Mouse (Mus musculus) neutrophil, adult 5-6 weeks (primary cell): Measurements from ENCODE around the gene Gdpd5. TPM values are rescaled to one million over a fixed set of nuclear protein-coding genes. Genes with fewer than 3 reads are reported as not detected.
A peak's percentile ranks its signal among the peaks of the same experiment; 100 is the strongest.
"Not testable (repeated sequence)": the region's sequence is repeated elsewhere in the genome, so short reads cannot be mapped to it uniquely, and the experiment has no call there.

Experiments
- ATAC-seq: fragments of 151-379, 151-347 bp; 2 replicates; pipeline ENCODE4 v1.8.0; 2017; ENCODE audit warnings: mild to moderate bottlenecking, moderate TSS enrichment; ENCODE audit not compliant: insufficient number of reproducible peaks, poor library complexity, low FRiP score, severe bottlenecking; ENCODE audit errors: extremely low read depth
- total RNA-seq: library from RNA; stranded (forward); fragments of 200-1000 nt; gene quantifications from 2 replicates; pipeline ENCODE4 v1.2.3, GENCODE M21; 2017

Gdpd5 gene
- total RNA-seq, 1 experiment from 2014 or later: 0.35 TPM

DNA sequence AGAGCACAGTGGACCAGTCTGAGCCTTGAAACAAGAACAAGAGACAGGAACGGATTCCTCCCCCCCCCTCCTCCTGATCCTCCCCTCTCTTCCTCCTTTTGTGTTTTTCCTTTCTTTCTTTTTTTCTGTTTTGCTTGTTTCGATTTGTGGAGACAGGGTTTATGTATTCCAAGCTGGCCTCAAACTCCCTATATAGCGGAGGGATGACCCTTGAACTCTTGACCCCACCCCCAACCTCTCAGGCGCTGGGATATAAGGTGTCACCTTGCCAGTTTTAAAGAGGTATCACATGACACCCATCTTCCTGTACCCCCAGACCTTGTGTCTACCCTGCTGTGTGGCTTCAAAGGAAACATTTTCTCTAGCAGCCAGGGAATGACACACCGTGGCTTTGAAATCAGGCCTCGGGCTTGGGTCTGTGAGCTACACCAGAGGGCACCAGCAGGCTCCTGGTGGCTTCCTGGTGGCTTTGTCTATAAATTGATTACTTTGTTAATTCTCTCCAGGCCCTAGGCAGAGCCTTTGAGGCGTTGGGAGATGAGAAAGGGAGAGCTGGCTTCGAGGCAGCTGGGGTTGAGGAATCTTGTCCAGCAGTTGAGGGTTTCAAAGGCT is 20.3 kb upstream of the Gdpd5 start:
- no peak for ATAC-seq

DNA sequence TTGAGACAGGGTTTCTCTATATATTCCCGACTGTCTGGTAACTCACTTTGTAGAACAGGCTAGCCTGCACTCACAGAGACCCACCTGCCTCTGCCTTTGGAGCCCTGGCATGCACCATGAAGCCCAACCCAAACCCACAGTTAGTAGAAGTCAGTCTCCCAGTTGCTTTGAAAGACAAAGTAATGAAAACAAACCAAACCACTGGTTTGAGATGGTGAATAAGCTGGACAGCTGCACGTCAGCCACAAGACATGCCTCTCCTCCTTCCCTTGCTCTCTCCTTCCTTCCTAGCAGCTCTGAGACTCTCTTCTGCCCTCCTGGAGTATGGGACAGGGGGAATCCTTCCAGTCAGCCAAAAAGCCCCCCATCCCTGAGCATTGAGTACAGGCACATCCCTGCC is 19.1 kb upstream of the Gdpd5 start:
- no peak for ATAC-seq

DNA sequence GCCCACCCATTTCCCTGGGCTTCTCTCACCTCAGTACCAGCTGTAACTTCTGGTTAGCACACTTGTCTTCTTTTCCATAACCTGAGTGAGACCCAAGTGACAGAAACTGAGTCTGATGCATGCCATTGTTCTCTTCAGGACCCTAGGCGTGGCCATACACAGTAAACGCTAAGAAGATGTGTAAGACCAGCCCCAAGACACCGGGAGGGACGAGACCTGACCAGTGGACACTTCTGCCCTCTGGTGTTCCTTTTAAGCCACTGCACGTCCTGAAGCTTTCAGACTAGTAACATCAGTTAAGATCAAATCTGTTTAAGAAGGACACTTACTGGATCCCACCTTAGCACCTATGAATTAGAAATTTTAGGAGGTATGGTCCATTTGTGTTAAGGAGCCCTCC is 16.1 kb upstream of the Gdpd5 start:
- ATAC-seq: 0 out of 2 replicates have a peak, but pooled peaks have one; percentile 23

DNA sequence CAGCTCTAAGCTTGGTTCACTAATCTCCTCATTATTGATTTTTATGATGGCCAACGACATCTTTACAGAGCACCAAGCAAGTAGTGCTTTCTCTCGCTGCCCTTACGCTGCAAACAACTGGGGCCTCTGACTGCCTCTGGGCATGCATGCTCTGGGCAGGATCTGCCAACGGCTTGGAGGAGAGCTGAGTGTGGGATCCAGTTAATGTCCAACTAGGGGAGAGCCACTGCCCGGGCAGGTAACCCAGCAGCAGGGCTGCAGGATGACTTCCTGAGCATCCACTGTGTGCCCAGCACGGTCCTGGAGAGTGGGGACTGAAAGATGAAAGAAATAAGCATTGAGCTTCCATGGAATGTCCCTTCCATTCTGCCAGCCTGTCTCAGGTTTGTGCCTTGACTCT is 14.5 kb upstream of the Gdpd5 start:
- no peak for ATAC-seq

DNA sequence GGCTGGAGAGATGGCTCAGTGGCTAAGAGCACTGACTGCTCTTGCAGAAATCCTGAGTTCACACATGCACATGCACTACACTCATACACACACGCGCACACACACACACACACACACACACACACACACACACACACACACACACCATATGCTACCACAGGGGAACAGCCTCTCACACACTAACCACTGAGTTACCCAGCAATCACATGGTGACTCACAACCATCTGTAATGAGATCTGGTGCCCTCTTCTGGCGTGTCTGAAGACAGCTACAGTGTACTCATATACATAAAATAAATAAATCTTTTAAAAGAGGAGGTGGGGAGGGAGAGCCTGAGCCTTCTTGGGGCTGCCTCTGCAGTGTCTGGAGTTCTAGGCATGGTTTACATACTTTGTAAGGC is 6.9 kb upstream of the Gdpd5 start:
- ATAC-seq: not testable (repeated sequence)

DNA sequence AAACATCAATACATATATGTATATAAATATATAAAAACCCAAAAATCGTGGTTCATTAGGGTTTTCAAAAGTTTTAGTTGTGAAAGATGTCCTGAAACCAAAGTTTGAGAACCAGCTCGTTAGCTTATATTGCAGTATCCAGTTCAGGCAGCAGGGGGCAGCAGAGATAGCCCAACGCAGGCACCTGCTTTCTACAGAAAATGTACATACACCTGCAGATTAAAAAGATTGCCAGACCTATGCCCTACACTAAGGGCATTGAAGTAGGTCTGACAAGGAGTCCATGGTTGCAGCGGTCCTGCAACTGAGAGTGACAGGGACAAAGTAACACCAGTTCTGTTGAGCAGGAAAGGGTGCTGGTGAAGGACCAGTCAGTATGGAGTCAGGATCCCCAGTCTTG is 5.8 kb upstream of the Gdpd5 start:
- ATAC-seq: peak; percentile 62; the same call in 1 of the 2 replicates

DNA sequence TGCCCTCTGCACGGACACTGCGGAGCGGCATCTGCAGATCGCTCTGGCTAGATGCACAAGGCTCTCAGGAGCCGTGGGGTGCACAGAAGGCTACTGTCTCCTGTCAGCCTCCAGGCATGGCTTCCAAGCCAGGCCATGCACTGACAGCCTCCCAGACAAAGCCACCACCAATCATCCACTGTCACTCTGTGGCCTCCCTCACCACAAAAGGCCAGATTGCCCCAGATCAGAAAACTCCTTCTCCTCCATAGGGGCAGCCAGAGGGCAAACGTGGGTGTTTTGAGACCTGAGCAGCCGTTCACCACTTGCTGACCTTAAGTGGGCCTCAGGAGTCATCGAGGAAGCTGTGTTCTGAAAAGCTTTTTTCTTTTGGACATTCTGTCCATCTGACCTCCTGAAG is 2.3 kb upstream of the Gdpd5 start:
- ATAC-seq: no peak

DNA sequence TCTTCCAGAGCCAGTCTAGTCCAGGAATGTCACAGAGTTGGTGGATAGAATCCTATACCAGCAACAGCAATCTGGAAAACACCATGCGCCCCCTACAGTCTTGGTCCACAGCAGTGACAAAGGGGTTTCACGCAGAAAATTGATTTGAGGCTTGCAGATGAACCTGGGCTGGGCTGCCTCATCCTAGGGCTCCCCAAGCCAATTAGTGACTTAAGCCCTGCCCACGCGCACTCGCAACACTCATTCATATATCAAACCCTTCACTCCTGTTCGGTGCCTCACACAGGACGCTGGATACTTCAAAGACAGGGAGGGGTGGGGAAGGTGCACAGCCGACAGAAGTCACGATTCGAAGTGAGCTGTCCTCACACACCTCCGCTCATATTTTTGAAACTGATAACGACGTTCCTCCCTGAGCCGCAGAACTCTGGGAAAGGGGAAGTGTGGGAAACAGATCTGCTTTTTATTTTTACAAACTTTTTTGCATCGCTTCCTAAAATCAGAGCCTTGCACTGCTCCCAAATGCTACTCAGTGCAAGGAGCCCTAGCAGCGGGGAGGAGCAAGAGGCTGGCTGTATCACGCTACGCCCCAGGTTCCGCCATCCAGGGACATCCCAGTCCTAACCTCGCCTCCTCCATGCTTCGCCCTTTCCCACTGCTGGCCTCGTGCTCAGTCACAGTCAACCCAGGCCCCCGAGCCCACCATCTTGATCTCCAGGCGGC is 562 bp upstream of the Gdpd5 start:
- ATAC-seq: no peak

DNA sequence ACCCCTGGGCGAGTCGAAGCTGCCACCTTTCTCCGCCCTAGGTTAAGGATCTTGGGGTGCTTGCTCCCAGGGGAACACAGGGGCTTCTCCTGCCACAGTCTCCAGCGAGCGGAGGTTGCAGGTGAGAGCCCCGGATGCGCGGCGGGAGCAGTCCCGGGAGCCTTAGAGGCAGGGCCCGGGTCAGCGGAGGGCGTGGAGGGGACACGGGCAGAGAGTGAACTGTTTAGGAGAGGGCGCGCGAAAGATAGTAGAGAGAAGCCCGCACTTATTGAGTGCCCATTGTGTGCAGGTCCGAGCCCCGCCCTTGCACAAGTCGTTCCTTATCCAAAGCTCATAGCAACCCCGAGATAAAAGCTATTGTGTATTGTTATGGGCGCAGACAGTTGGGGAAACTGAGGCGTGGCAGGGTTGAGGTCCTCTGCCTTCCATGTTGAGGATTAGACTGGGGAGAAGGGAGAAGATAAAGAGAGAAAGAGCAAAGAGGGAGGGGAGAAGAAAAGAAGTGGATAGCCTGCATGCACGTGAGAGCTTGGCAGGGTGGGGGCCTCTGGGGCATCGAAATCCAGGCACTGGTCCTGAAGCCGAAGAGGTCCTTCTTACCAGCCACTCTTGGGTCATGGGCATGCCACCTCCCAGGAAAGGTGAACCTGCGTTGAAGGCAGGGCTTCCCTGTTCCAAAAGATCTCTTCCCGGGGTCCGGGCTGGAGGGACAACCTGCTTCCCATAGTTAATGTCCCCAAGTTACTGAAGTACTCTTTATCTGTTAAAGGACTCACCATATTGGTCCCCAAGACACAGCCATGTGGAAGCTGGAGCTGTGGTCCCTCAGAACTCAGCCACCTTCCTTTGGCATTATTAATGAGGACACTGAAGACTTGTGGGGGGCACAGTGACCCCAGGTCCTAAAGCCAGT is 1.1 kb downstream of the Gdpd5 start:
- ATAC-seq: no peak

DNA sequence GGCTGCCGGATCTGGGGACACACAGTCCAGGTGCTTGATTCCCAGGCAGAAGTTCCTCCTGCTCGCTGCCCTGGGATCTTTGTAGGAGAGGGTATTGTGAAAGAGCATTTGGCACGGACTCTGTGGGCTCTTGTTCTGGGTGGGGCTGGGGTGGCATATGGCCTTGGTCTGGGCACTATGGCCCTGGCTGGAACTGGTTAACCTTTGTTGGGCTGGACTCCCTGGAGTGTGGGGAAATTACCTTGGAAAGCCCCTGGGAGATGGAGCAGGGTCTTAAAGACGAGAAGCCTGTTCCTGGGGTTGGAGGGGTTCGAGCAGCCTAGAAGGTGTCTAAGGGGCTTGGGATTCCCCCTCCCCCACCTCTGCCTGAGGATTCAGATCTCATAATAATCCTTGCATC is 2.0 kb downstream of the Gdpd5 start:
- ATAC-seq: no peak

DNA sequence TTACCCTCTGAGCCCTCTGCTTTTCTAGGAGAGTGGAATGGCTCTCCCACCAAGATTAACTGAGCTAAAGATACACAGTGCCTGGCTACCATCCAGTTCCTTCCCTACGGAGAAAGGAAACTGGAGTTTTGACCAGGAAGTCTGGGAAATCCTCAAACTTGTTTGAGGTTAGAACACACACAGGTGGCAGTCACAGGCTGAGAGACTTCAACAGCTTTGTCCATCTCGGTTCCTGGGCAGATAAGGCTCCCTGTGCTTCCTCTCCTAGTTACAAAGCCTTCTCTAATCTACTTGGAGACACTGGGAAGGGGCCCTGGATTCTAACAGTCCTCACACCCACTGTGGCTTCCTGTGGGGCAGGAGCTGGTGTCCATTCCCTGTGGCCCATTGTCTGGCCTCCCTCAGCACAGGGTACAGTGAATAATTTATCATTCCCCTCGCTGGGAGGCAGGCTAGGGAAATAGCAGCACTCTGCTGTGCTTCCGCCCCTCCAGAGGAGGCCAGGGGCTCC is 2.9 kb downstream of the Gdpd5 start:
- ATAC-seq: no peak

DNA sequence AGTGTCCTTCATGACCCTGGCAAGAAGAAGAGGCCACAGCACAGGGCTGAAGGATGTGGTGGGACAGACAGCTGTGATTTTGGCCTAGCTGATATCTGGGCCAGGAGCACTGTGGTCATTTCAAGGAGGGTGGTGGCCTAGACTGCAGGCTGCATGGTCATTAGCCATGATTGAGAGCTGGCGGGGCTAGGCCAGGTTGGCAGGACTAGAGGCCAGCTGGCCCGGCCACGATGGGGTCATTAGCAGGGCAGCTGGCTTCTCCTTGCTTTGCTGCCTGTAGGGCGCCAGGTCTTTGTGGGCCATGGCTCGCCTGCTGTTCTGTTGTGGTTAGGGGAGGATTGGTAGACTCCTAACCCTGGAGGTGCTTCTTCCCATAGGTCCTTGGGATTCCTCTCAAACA is 4.8 kb downstream of the Gdpd5 start:
- ATAC-seq: no peak

DNA sequence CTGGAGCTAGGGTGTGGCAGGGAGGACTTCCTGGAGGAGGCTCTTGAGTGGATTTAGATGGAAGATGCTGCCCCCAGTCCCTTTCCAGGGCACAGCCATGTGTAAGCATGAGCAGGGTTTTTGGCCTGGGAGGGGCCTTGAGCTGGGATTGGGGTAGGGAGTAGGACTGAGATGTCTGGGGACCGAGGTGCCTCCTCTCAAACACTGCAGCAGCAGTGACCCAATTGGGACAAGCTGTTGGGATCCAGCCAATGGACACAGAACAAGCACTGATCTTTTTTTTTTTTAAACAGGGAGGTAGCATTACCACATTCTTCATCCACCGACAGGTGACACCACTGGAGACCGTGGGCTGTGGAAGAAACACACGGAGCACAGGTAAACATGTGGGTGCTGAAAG is 5.6 kb downstream of the Gdpd5 start:
- no peak for ATAC-seq

DNA sequence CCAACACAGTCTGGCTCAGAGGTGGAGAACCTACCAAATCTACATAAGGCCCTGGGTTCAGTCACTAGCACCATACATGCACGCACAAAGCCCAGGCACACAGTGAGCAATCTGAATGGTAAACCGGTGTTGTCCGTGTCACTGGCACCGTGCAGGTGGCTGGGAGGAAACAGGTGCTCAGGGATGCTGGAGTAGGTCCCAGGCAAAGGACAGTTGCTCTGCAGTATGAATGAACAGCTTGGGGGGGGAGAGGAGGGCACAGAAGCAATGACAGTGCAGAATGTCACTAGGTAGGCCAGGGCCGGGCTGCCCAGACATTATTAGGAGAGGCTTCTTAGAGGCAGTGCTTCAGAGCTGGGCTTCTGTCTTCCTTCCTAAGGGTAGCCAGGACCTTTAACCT is 6.1 kb downstream of the Gdpd5 start:
- no peak for ATAC-seq

DNA sequence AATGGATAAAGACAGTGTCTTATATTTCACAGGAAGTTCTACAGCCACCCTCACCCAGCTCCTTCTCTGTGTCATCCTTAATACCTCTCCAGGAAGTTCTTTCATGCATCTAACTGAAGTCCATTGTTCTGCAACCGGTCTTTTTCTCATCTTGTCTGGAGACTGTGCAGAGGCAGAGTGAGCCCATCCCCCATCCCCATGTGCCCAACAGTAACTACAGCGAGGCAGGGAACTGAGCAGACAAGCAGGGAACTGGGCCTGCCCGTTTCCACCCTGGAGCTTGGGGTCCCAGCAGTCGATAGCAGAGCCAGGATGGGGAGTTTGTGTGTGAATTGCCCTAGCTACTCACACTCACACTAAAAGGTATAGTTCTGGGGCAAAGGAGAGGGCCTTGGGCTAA is 9.3 kb downstream of the Gdpd5 start:
- ATAC-seq: no peak

DNA sequence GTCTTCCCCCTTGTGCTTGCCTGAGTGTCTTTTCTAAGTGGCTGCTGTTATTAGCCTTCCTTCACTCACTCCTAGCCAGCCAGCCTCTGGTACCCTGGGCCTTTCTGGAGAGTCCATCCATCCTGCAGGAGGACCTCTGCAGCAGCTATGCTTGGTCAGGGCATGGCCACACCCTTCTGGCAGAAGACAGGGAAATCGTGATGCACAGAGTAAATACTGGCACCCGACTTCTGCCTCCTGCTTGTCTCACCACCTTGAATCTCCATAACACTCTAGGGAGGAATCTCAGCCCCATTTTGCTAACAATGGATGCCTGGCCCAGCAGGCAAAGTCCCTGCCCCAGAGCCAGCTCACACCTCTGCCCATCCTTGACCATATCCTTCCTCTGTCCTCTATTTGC is 11.5 kb downstream of the Gdpd5 start:
- ATAC-seq: no peak

DNA sequence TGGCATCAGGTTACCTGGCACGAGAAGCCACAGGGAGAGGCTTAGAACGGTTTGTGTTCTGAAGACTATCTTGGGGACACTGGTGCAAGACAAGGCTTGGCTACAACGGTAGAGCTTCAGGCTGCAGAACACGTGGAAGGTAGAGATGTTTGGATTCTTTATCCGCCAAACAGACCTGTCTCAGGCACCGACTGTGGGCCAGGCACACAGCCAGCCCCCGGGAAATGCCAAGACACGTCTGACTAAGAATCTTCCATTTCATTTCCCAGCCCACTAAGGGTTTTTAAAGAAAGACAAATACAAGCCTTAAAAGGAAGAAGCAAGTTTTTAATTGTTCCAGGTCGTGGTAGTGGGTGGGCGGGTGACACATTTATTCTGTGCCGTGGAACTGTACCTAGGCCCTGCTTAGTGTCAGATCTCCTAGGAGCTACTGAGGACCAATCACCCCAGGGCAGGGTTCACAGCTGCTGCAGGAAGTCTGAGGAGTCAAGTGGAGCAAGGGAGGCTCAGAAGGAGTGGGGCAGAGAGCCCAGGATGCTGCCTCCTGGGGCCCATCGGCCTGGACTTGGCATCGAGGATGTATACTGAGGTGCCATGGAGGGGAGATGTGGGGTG is 12.6 kb downstream of the Gdpd5 start:
- no peak for ATAC-seq

DNA sequence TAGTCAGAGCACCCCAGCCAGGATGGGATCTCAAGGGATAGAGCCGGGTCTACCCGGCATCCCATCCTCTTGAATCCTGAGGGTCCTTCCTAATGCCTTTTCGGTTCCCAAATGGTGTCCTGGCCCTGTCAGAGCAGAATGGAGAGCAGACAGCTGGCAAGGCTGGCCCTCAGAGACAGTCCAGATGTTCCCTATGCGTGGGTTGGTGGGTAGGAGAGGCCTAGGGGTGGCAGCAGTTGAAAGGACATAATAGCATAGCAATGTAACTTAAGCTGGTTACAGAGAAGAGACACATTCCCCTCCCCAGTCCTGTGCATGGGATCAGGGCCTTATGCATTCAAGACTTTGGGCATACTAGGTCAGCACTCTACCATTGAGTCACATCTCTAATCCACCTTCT is 14.2 kb downstream of the Gdpd5 start:
- no peak for ATAC-seq

DNA sequence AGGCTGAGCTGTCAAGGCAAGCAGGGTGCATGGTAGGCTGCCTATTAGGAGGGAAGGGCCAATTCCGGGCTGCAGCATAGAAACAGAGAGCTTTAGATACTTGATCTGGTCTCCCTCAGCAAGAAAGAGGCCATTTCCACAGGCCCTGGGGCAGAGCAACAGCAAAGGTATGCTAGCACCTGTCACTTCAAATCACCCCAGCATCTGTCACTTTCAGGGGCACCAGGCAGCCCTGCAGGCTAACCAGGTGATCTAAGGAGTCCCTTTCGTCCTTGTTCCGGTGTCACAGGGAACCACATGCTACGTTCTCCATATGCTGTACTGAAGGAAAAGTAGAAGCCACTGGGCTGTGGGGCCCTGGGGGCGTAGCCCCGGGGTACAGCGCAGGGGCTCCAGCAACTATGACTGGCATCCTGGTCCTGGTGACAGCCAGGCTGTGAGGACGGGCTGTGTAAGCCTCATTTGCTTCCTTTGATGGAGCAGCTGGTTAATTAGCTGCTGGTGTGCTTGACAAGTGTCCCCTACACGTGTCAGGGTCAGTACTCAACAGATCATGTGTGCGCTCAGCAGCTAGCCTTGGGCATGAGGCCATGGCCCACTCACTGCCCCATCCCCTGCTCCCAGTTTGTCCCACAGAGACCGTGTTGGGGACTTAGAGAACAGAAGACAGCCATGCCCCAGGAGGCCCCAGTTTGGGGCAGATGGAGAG is 14.8 kb downstream of the Gdpd5 start:
- ATAC-seq: no peak
